Mouse (Mus musculus): Measurements from ENCODE around the gene Foxq1. TPM values are rescaled to one million over a fixed set of nuclear protein-coding genes. Genes with fewer than 3 reads are reported as not detected.

Gene Foxq1
- polyA plus RNA-seq (2012; rRNA removed): 1.8 and 2.1 TPM in 2 replicates

GRCm38 (mm10) chr13:31555834-31556233 lies at the start of gene Foxq1:
Gene Foxq1 (plus strand): TSS chr13:31556134.
- Histone ChIP-seq H3K4me3 (ENCODE audit: control insufficient read depth, insufficient read depth, low read length) (no peak within 1 kb of the TSS), H3K36me3 (ENCODE audit: control insufficient read depth, insufficient read depth, low read length) (no peaks in the 10 kb centered on the region), H3K27ac (ENCODE audit: control insufficient read depth, insufficient read depth, low read length) (no peak within 1 kb of the TSS), H3K4me1 (replicated peaks; ENCODE audit: control insufficient read depth, insufficient read depth, low read length) (peaks cover 9% of the 10 kb centered on the region; the same call in 1 of the 2 replicates), H3K27me3 (ENCODE audit: control insufficient read depth, insufficient read depth, low read length) (peaks cover 10% of the 10 kb centered on the region; the same call in 1 of the 2 replicates)
- TF ChIP-seq POLR2A (IDR thresholded peaks at IDR 0.05; ENCODE audit: control insufficient read depth, extremely low read depth, insufficient read depth, low read length, poor library complexity) (no peak), CTCF (IDR thresholded peaks at IDR 0.05; ENCODE audit: borderline replicate concordance, control insufficient read depth, extremely low read depth, insufficient read depth, low read length, poor library complexity) (no peak)
- DNase-seq: no peak
- 84% methylated on average over 4 of the region's 4 CpGs for WGBS

DNA sequence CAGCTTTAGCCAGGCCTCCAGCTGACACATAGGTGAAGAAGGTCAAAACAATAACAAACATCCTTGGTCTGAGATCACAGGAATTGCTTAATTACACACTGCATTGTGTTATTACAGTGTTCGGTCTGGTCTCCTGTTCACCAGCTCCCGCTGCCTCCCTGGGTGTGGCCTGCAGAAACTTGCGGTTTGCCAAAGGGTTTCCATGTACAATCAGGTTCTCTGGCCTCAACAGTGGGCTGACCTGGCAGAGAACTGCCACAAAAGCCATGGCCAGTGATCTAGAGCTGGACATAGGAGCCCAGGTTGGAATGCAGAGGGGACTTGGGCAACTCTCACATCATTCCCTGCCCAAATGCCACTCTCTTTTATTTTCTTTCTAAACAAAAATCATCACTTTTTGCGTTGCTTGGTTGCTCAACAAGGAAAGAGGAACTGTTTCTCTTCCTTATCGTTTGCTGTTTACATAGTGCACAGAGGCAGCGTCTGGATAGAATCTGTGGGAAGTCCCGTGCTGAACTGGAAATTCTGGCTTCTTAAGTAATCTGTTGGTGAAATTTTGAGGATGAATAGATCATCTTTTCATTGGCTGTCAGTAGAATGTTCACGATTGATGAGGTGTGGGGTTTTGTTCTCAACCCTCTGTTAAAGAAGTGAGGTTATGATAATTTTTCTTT lies 49.3 kb upstream of the Foxq1 start:
- no peak overlapping the region for H3K27ac ChIP-seq (ENCODE audit: control insufficient read depth, insufficient read depth, low read length)
- WGBS: 46% methylated on average over 8 of the region's 8 CpGs
- H3K36me3 ChIP-seq (ENCODE audit: control insufficient read depth, insufficient read depth, low read length): no peaks in the 10 kb centered on the region
- no peak overlapping the region for H3K4me3 ChIP-seq (ENCODE audit: control insufficient read depth, insufficient read depth, low read length)
- no peak for DNase-seq
- no peaks in the 10 kb centered on the region for H3K27me3 ChIP-seq (ENCODE audit: control insufficient read depth, insufficient read depth, low read length)
- TF ChIP-seq POLR2A (IDR thresholded peaks at IDR 0.05; ENCODE audit: control insufficient read depth, extremely low read depth, insufficient read depth, low read length, poor library complexity) (no peak), CTCF (IDR thresholded peaks at IDR 0.05; ENCODE audit: borderline replicate concordance, control insufficient read depth, extremely low read depth, insufficient read depth, low read length, poor library complexity) (no peak)
- H3K4me1 ChIP-seq (replicated peaks; ENCODE audit: control insufficient read depth, insufficient read depth, low read length): peaks cover 21% of the 10 kb centered on the region

DNA sequence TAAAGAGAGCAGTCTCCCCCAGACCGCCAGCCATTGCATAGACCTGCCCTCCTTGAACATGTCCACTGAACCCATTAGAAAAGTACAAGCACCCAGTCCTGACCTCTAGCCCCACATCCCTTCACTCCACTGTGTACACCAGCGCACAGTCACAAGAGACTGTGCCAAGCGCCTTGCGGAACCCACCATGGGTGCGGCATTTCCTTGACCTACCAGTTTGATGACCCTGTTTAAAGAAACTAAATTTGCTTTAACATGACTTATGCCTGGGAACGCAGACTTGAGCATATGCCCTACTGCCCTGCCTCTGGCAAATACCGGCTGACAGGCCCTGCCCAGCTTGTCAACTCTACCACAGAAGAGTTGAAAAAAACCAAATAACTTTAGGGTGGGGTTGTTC lies 40.7 kb upstream of the Foxq1 start:
- Histone ChIP-seq H3K4me3 (ENCODE audit: control insufficient read depth, insufficient read depth, low read length) (no peak overlapping the region), H3K36me3 (ENCODE audit: control insufficient read depth, insufficient read depth, low read length) (no peaks in the 10 kb centered on the region), H3K27ac (ENCODE audit: control insufficient read depth, insufficient read depth, low read length) (no peak overlapping the region), H3K4me1 (replicated peaks; ENCODE audit: control insufficient read depth, insufficient read depth, low read length) (no peaks in the 10 kb centered on the region), H3K27me3 (ENCODE audit: control insufficient read depth, insufficient read depth, low read length) (no peaks in the 10 kb centered on the region)
- TF ChIP-seq CTCF (IDR thresholded peaks at IDR 0.05; ENCODE audit: borderline replicate concordance, control insufficient read depth, extremely low read depth, insufficient read depth, low read length, poor library complexity) (no peak), POLR2A (IDR thresholded peaks at IDR 0.05; ENCODE audit: control insufficient read depth, extremely low read depth, insufficient read depth, low read length, poor library complexity) (no peak)
- no peak for DNase-seq
- 98% methylated on average over 7 of the region's 7 CpGs for WGBS

DNA sequence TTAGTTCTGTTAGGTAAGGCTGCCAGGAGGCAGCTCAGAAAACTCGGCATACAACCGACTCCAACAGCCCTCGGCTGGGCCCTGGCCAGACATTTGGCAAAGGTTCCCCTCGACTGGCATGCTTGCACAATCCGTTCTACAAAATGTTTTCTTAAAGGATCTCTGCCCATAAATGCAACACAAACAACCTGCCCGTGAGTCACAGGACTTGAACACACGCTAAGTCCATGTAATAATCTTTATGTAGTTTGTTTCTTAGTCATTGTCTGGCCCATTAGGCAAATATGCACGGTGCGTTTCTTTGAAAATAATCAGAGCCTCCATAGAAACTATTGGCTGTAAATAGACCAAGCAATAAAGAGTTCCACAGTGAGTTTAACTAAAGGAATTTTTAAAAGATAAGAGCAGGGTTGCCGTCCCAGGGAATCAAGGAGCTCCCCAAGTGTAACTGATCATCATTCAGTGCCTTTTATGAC lies 37.5 kb upstream of the Foxq1 start:
- Histone ChIP-seq H3K4me3 (ENCODE audit: control insufficient read depth, insufficient read depth, low read length) (no peak overlapping the region), H3K27ac (ENCODE audit: control insufficient read depth, insufficient read depth, low read length) (no peak overlapping the region), H3K36me3 (ENCODE audit: control insufficient read depth, insufficient read depth, low read length) (no peaks in the 10 kb centered on the region), H3K4me1 (replicated peaks; ENCODE audit: control insufficient read depth, insufficient read depth, low read length) (no peaks in the 10 kb centered on the region), H3K27me3 (ENCODE audit: control insufficient read depth, insufficient read depth, low read length) (no peaks in the 10 kb centered on the region)
- DNase-seq: no peak
- WGBS: 90% methylated on average over 10 of the region's 10 CpGs
- TF ChIP-seq POLR2A (IDR thresholded peaks at IDR 0.05; ENCODE audit: control insufficient read depth, extremely low read depth, insufficient read depth, low read length, poor library complexity) (no peak), CTCF (IDR thresholded peaks at IDR 0.05; ENCODE audit: borderline replicate concordance, control insufficient read depth, extremely low read depth, insufficient read depth, low read length, poor library complexity) (no peak)

- WGBS: 91% methylated on average over 9 of the region's 9 CpGs
- Histone ChIP-seq H3K27ac (ENCODE audit: control insufficient read depth, insufficient read depth, low read length) (no peak overlapping the region), H3K4me3 (ENCODE audit: control insufficient read depth, insufficient read depth, low read length) (no peak overlapping the region), H3K4me1 (replicated peaks; ENCODE audit: control insufficient read depth, insufficient read depth, low read length) (no peaks in the 10 kb centered on the region), H3K27me3 (ENCODE audit: control insufficient read depth, insufficient read depth, low read length) (no peaks in the 10 kb centered on the region), H3K36me3 (ENCODE audit: control insufficient read depth, insufficient read depth, low read length) (no peaks in the 10 kb centered on the region)
- TF ChIP-seq CTCF (IDR thresholded peaks at IDR 0.05; ENCODE audit: borderline replicate concordance, control insufficient read depth, extremely low read depth, insufficient read depth, low read length, poor library complexity) (no peak), POLR2A (IDR thresholded peaks at IDR 0.05; ENCODE audit: control insufficient read depth, extremely low read depth, insufficient read depth, low read length, poor library complexity) (no peak)
- DNase-seq: no peak
These were observed 37.0 kb upstream of the Foxq1 start for GRCm38 (mm10) chr13:31518971-31519370.

DNA sequence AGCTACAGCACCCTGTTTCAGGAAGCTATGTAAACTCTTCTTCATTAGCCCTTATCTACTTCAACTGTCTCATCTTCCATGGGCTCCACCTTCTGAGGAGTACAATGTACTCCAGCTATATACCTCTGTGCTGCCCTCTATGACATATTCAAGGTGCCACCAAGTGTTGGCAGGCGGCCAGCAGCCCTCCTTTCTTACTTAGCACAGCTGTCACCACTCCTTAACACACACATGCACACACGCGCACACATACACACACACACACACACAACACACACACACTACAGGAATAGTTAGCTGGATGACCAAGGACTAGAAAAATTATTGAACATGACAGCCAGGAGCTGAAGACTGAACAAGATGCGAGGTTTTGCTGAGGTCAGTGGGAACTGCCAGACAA lies 31.0 kb upstream of the Foxq1 start:
- no peaks in the 10 kb centered on the region for H3K4me1 ChIP-seq (replicated peaks; ENCODE audit: control insufficient read depth, insufficient read depth, low read length)
- no peaks in the 10 kb centered on the region for H3K36me3 ChIP-seq (ENCODE audit: control insufficient read depth, insufficient read depth, low read length)
- no peak overlapping the region for H3K27ac ChIP-seq (ENCODE audit: control insufficient read depth, insufficient read depth, low read length)
- no peak overlapping the region for H3K4me3 ChIP-seq (ENCODE audit: control insufficient read depth, insufficient read depth, low read length)
- WGBS: 93% methylated on average over 4 of the region's 4 CpGs
- no peak for DNase-seq
- TF ChIP-seq POLR2A (IDR thresholded peaks at IDR 0.05; ENCODE audit: control insufficient read depth, extremely low read depth, insufficient read depth, low read length, poor library complexity): no peak
- TF ChIP-seq CTCF (IDR thresholded peaks at IDR 0.05; ENCODE audit: borderline replicate concordance, control insufficient read depth, extremely low read depth, insufficient read depth, low read length, poor library complexity): no peak
- H3K27me3 ChIP-seq (ENCODE audit: control insufficient read depth, insufficient read depth, low read length): no peaks in the 10 kb centered on the region

Measured in thymus, adult 2 months (tissue).